Mouse (Mus musculus) splenic B cell, adult 2 months (primary cell): ENCODE measurements around the gene Zfp526.
A peak's percentile ranks its signal among the peaks of the same experiment; 100 is the strongest.

Source experiments
- DNase-seq: peaks from one replicate; pipeline ENCODE4 v3.0.0-alpha.2; 2011; ENCODE audit warnings: low read depth, low spot score
- H3K27me3 ChIP-seq: 2 replicates; pipeline ENCODE4 v1.6.1; 2012; ENCODE audit warnings: mild to moderate bottlenecking, low read length, moderate library complexity, mixed read lengths; ENCODE audit not compliant: control insufficient read depth, poor library complexity, insufficient read depth, severe bottlenecking
- H3K36me3 ChIP-seq: 2 replicates; pipeline ENCODE4 v1.6.1; 2012; ENCODE audit warnings: mild to moderate bottlenecking, low read length, moderate library complexity, mixed read lengths; ENCODE audit not compliant: control insufficient read depth, poor library complexity, insufficient read depth, severe bottlenecking

The Zfp526 gene

DNA sequence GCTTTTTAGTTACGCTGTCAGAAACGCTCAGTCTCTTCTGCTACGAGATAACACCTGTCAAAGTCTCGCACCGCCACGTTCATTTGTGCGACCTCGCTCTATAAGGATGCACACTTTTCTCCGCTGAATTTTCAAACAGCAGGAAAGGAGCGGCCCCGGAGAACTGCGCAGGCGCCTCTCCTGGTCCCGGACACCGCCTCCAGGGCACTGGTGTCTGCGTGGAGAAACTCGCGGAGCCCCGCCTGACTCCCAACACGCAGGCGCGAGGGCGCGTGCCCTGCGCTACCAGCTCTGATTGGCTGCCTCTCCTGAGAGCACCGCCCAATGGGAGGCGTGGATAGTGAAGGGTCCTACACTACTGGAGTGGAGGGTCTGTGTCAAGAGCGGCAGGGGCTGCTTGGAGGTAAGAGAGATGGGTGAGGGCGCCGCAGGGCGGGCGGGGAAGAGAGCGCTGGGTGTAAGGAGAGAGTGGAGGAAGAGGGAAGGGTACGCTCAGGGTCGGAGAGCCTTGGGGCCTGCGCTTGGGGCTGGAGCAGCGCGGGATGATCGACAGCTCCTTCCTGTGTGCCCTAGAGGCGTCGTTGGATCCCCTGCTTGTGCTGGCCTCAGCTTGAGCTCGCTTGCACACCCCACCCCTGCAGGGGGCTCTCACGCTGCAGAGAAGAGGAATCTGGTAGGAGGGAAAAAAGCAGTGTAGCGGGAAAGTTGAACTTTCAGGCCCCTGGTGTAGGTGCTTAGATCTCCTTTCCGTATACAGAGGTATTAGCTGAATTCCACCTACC lies at the start of gene Zfp526:
Gene Zfp526, plus strand, starts transcription at position 324 of the 782 bp plus-strand sequence.
- Histone ChIP-seq H3K36me3 (peaks cover 4% of the 10 kb centered on the region), H3K27me3 (no peaks in the 10 kb centered on the region)
- peak; percentile 96 for DNase-seq

DNA sequence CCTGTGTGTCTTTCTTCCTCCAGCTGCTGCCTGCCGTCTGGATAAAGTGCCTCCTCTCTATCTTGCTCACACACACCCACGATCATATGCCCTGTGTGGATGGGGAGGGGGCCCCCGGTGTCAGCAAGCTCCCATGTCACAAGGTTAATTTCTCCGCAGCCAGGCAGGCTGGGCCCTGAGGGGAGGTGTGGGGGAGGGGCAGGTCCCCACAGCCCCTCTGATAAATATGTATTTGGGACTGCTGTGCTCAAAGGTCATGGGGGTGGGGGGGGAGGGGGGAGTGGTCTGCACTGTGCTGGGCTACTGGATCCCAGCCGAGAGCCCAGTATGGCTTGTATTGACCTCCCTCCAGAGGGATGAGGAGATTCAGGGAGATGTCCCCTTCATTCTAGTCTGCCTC lies 48.6 kb upstream of the Zfp526 start:
- Histone ChIP-seq H3K36me3 (no peaks in the 10 kb centered on the region), H3K27me3 (no peaks in the 10 kb centered on the region)

DNA sequence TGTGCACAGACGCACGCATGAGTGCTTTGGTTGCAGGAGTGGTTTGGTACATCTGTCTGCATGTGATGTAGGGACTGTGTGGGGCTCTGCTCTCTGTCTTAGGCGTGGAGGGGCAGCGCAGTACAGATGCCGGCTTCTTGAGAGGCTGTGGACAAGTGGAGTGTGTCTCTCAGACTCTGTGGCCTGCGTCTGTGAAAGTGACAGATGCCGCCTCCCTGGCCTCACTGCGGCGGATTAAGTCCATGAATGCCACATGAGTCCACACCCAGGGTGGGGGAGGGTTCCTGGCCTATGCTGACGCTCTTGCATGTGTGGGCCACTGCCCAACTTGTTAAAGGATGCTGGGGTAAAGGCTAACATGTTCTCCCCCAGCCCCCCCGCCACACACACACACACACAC lies 46.9 kb upstream of the Zfp526 start:
- no peaks in the 10 kb centered on the region for H3K36me3 ChIP-seq
- no peaks in the 10 kb centered on the region for H3K27me3 ChIP-seq
- DNase-seq = no peak

More for the DNA sequence above, 48.6 kb upstream of the Zfp526 start:
- no peak for DNase-seq

DNA sequence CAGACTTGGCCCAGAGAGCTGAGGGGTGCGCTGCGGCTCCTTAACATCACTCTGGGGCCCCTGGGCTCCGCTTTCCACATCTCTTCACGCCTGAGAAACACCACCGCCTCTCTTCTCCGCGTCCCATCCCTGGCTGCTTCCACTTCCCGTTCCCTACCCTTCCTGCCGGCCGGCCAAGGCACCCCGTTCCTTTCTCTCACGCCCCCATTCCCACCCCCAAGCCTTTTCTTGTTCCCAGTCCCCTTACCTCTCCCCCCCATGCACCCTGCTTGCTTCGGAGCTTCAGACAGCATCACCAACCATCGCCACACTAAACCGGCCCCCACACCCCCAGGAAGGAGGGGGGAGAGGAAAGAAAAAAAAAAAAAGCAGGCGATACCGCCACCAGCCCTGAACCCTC lies 42.9 kb upstream of the Zfp526 start:
- Histone ChIP-seq H3K27me3 (no peaks in the 10 kb centered on the region), H3K36me3 (no peaks in the 10 kb centered on the region)
- peak; percentile 13 for DNase-seq

DNA sequence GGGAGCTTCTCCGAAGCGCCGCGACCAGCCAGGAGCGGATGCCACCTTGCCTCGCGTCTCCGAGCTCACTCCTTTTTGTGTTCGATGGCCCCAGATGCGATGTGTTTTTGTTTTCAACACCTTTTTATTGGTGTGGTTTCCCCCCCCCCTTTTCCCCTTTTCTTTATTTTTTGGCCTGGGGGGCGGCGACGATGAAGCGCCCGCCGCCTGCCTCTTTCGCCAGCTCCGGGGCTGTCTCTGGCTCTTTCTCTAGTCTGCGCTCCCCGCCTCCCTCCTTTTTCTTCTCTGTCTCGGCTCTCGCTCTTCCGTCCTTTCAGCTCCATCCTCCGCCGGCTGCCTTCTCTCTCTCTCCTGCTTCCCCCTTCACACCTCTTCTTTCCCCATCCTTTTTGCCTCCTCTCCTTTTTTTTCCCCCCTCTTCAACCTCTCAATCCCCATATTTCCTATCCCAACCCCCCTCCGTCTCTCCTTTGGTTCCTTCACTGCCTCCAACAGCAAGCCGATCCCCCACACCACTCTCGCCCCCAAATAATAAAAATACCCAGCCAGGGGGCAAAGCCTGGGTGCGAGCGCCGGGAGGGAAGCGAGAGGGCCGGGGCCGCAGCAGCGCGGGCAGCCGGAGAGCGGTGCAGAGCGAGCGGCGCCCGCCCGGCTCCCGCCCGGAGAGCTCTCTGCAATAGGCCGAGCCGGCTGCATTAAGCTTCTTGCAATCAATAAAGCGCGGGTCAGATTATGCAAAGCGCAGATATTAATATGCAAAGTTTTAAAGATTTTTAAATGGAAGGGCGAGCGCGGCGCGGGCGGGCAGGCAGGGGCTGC lies 42.2 kb upstream of the Zfp526 start:
- no peaks in the 10 kb centered on the region for H3K36me3 ChIP-seq
- no peaks in the 10 kb centered on the region for H3K27me3 ChIP-seq
- DNase-seq = peak; percentile 7

DNA sequence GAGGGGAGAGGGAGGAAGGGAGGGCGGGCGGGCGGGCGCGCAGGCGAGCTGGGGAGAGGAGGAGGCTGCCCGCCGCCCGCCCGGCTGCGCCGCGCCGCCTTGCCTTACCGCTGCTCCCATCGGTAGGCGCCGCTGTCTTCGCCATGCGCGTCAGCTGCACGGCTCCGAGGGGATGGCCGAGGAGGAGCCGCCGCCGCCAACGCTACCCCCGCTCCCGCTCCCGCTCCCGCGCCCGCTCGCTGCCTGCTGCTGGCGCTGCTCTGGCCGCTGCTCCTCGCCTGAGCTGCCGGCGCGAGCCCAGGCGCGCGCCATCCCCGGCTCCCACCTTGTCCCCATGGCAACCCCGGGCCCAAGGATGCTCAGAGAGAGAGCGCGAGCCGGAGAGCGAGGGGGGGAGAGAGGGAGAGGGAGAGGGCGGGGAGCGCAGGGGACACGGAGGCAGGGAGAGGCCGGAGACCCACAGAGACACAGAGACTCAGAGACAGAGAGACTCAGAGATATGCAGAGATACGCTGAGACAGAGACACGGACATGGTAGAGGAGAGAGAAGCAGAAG lies 41.5 kb upstream of the Zfp526 start, which contains the start of gene Pou2f2:
Gene Pou2f2, minus strand, starts transcription at position 121 of the 556 bp plus-strand sequence.
- no peaks in the 10 kb centered on the region for H3K27me3 ChIP-seq
- DNase-seq = peak; percentile 68
- no peaks in the 10 kb centered on the region for H3K36me3 ChIP-seq

DNA sequence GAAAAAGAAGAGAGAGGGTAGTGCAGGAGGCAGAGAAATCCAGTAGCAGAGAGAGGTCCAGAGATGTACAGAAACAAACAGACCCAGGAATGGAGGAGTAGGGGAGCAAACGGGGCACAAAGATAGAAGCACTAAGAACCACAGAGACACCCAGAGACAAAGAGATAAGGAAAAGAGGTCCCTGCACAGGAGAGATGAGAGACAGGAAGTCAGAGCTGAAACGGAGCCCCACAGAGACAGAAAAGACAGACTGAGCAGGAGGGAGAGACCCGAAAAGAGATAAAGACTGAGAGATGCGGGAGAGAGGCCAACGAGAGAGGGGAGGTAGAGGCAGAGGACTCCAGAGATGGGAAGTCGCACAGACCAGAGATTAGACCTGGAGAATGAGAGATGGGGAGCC lies 40.7 kb upstream of the Zfp526 start:
- DNase-seq = no peak
- no peaks in the 10 kb centered on the region for H3K36me3 ChIP-seq
- no peaks in the 10 kb centered on the region for H3K27me3 ChIP-seq

DNA sequence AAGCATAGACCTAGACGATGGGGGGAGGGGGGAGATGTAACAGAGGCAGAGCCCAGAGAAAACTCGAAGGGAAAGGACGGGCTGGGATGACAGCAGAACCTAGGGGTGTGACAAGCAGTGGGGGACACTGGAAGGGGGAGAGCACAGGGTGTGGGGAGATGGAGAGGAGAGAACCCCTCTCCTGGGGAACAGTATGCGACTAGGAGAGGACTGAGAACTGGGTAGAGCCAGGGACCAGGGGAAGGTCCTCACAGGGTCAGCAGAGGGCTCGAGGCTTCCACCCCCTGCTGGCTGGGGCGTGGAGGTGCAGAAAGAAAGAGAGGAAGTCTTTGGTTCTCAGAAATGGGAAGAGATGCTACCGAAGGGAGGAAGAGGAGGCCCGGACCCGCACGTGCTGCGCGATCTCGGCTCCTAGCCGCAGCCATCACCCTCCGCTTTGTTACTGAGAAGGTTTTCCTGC lies 39.9 kb upstream of the Zfp526 start:
- peak; percentile 75 for DNase-seq
- H3K27me3 ChIP-seq = no peaks in the 10 kb centered on the region
- H3K36me3 ChIP-seq = no peaks in the 10 kb centered on the region

DNA sequence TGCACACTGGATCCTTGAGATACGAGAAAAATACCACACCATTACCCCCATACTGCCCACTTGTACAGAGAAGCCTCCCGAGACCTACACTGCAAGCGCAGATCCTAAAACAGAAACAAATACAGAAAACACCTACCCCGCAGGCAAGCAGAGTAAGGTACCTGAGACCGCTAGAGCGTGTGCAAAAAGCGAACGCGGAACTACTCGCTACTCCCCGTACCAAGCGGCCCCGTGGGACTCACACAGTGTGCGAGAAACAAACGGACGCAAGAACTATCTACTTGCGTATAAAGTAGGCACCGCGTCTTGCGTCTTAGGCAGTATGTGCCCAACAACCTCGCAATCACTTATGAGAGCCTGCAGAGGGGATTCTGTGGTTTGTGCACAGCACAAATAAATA lies 39.4 kb upstream of the Zfp526 start:
- DNase-seq = peak; percentile 65
- Histone ChIP-seq H3K27me3 (no peaks in the 10 kb centered on the region), H3K36me3 (no peaks in the 10 kb centered on the region)

DNA sequence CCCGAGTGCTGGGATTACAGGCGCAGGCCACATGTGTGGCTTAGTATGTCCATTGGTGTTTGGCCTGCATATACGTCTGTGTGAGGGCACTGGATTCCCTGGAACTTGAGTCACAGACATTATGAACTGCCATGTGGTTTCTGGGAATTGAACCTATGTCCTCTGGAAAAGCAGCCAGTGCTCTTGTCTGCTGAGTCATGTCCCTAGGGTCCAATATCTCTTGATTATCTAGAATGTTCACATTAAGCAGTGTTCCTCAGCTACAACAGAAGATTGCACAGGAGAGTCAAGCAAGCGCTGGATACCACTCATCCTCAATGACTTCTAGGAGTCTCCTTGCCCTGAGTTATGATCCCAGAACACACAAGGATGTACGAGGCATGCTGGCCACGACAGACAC lies 37.1 kb upstream of the Zfp526 start:
- no peak for DNase-seq
- Histone ChIP-seq H3K27me3 (no peaks in the 10 kb centered on the region), H3K36me3 (no peaks in the 10 kb centered on the region)

DNA sequence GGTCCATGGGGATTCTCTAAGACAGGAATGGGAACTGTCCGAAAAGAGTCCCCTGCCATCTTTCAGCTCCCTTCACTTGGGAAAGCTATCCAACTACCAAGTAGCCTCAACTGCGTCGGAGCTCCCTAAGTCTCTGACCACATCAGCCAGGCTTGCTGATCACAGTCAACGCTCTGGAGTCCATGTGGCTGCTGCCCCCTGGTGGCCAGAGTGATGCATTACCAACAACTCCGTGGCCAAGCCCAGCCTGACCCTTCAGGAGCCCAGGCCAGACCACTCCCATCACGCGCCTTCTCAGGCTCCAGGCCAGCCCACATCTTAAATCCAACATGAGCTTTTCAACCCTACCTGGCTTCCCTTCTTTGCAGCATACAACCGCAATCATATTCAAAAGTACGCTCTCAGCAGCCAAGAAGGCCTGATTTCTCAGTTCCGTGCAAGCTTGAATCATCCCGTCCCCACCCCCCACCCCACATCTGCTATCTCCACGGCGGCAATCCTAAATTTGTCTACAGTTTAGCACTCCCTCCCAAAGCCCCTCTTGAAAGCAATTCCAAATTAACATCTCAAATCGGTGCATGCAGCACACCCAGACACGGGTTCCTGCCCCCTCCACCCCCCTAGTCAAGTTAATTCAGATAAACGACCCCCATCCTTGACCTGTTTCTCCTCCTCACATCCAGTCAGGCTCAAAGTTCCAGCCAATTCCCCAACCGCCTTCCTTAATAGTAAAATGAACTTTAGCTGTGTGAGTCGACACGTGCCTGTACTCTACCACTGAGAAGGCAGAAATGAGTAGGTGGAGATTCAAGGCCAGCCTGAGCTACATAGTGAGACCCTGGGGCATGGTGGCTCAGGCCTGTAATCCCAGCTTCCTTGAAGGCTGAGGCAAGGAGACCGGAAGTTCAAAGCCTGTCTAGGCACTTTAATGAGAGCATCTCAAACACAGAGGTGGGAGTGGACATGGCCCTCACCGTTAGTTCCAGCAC lies 33.3 kb upstream of the Zfp526 start:
- Histone ChIP-seq H3K36me3 (no peaks in the 10 kb centered on the region), H3K27me3 (no peaks in the 10 kb centered on the region)
- peak; percentile 89 for DNase-seq

DNA sequence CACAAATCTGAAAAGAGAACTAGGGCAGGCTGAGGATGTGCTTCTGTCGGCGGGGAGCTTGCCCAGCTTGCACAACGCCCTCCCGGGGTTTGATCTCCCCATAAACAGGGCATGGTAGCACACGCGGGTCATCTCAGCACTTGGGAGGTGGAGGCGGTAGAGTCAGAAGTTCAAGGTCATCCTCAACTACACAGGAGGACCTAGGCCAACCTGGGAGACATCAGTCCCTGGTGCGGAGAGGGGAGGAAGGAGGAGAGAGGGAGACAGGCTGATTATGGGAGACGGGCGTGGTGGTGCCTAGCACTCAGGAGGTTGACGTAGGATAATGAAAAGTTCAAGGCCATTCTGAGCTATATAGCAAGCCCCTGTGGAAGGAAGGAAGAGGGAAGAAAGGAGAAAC lies 30.4 kb upstream of the Zfp526 start:
- H3K27me3 ChIP-seq = no peaks in the 10 kb centered on the region
- no peaks in the 10 kb centered on the region for H3K36me3 ChIP-seq
- DNase-seq = no peak

DNA sequence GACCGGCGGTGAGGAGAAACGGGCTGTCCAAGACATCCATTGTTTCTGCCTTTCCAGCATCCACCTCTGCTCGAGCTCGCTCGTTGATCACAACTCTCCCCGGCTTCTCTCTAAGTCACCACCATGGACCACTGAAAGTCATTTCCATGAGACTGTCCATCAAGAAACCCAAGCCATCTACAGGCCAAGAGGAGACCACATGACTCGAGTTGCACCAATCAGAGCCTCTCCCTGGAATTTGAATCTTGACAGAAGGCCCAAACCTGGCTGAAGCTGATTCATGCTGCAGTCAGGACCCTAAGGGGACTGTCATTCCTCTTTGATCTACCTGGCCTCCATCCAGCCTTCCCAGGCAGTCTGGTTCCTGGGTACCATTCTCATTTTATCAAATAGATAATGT lies 29.1 kb upstream of the Zfp526 start:
- Histone ChIP-seq H3K27me3 (no peaks in the 10 kb centered on the region), H3K36me3 (no peaks in the 10 kb centered on the region)
- DNase-seq = no peak

DNA sequence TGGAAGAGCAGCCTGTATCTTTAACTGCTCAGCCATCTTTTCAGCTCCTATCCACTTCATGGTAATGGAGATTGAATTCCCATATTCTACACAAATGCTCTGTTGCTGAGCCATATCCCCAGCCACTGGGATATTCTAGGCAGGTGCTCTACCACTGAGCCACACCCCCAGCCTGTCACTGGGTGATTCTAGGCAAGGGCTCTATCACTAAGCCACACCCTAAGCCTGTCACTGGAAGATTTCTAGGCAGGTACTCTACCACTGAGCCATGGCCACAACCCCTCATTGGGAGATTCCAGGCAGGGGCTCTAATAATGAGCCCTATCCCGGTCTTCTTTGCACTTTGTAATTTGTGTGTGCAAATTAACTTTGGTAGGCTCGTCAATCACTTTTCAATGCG lies 26.1 kb upstream of the Zfp526 start:
- Histone ChIP-seq H3K36me3 (no peaks in the 10 kb centered on the region), H3K27me3 (no peaks in the 10 kb centered on the region)
- DNase-seq = no peak
